Mouse (Mus musculus) embryonic stem cell, embryonic (primary cell): ENCODE measurements around the gene Cox14.

ENCODE experiments used
- CTCF ChIA-PET, 4 experiments: fragments of 300-600 bp in 2 of 4; fragments of 350-600 bp in 2 of 4; sonication (Branson Sonifier 250); formaldehyde crosslinking; loops; one replicate each; lab custom pipeline; 2022; ENCODE audit warnings: inconsistent platforms in 2 of 4; lab: Charles Lee
- POLR2A ChIA-PET, 4 experiments: fragments of 300-600 bp in 2 of 4; fragments of 350-600 bp in 2 of 4; sonication (Branson Sonifier 250); formaldehyde crosslinking; loops; one replicate each; lab custom pipeline; 2022; ENCODE audit warnings: antibody characterized with exemption in 4 of 4, inconsistent platforms in 1 of 4; lab: Charles Lee

The Cox14 gene

GRCm38 (mm10) chr15:99725341-99726155 lies at the start of gene Cox14:
Gene Cox14, plus strand, starts transcription at chr15:99725618.
- POLR2A ChIA-PET: interaction anchor here (0.6 to 8.3 kb wide), 99 partner anchors 8 to 910 kb away, joined by 3 to 118 read pairs (median 5); partner anchors contain the start of genes Gm17349 (in 3 of the 4), Lima1 (in 2 of the 4), Racgap1 (in 2 of the 4) and Smarcd1 (in 2 of the 4)
- CTCF ChIA-PET: interaction anchor here (0.5 to 5.4 kb wide), 117 partner anchors 8 to 1911 kb away, joined by 3 to 131 read pairs (median 5); partner anchors contain the start of genes Gm17349 (in 4 of the 4), Gpd1 (in 2 of the 4), Racgap1 (in 2 of the 4) and Aqp6 (in 1 of the 4)

GRCm38 (mm10) chr15:99677089-99677488 lies 48.3 kb upstream of the Cox14 start:
- POLR2A ChIA-PET: interaction anchor here (0.6 to 3.9 kb wide), 19 partner anchors 8 to 1650 kb away, joined by 3 to 43 read pairs (median 6); partner anchors contain the start of genes Cox14 (in 2 of the 4), Gm17349 (in 1 of the 4) and Racgap1 (in 1 of the 4)
- CTCF ChIA-PET: interaction anchor here (0.6 to 8.1 kb wide), 31 partner anchors 8 to 890 kb away, joined by 3 to 88 read pairs (median 9); partner anchors contain the start of genes Cox14 (in 3 of the 4), Gm17349 (in 2 of the 4), Asic1 (in 1 of the 4) and Racgap1 (in 1 of the 4)

- ChIA-PET CTCF (interaction anchor here (0.5 to 8.1 kb wide), 138 partner anchors 8 to 1896 kb away, joined by 3 to 88 read pairs (median 4); partner anchors contain the start of genes Cox14 (in 4 of the 4), Gm17349 (in 3 of the 4), Racgap1 (in 3 of the 4) and Aqp6 (in 1 of the 4)), POLR2A (interaction anchor here (0.6 to 3.9 kb wide), 113 partner anchors 8 to 1714 kb away, joined by 3 to 43 read pairs (median 4); partner anchors contain the start of genes Gm17349 (in 3 of the 4), Racgap1 (in 3 of the 4), Aqp6 (in 2 of the 4) and Cox14 (in 2 of the 4))
These were observed 47.2 kb upstream of the Cox14 start for GRCm38 (mm10) chr15:99678063-99678800.

GRCm38 (mm10) chr15:99679008-99679407 lies 46.4 kb upstream of the Cox14 start:
- ChIA-PET CTCF (interaction anchor here (0.5 to 8.1 kb wide), 103 partner anchors 8 to 1897 kb away, joined by 3 to 88 read pairs (median 5); partner anchors contain the start of genes Cox14 (in 4 of the 4), Gm17349 (in 3 of the 4), Racgap1 (in 3 of the 4) and Aqp6 (in 1 of the 4)), POLR2A (interaction anchor here (0.6 to 3.9 kb wide), 102 partner anchors 9 to 824 kb away, joined by 3 to 43 read pairs (median 4); partner anchors contain the start of genes Gm17349 (in 3 of the 4), Aqp6 (in 2 of the 4), Cox14 (in 2 of the 4) and Racgap1 (in 2 of the 4))

- CTCF ChIA-PET: interaction anchor here in 3 of 4 experiments (0.5 to 12.4 kb wide), 22 partner anchors 9 to 224 kb away, joined by 3 to 85 read pairs (median 4); partner anchors contain the start of gene Cox14 (in 2 of the 3)
- POLR2A ChIA-PET: interaction anchor here (0.5 to 2.8 kb wide), 12 partner anchors 8 to 289 kb away, joined by 3 to 9 read pairs (median 5); partner anchors contain the start of genes Cox14 (in 1 of the 4), Gm17349 (in 1 of the 4), Racgap1 (in 1 of the 4) and Smarcd1 (in 1 of the 4)
These were observed 42.5 kb upstream of the Cox14 start for GRCm38 (mm10) chr15:99682880-99683279.

GRCm38 (mm10) chr15:99684156-99684555 lies 41.3 kb upstream of the Cox14 start:
- POLR2A ChIA-PET: interaction anchor here in 3 of 4 experiments (0.6 to 3.1 kb wide), 14 partner anchors 8 to 353 kb away, joined by 3 to 9 read pairs (median 3); partner anchors contain the start of gene Racgap1 (in 1 of the 3)
- CTCF ChIA-PET: interaction anchor here (0.6 to 12.4 kb wide), 14 partner anchors 11 to 554 kb away, joined by 3 to 85 read pairs (median 4); partner anchors contain the start of gene Cox14 (in 2 of the 4)

- ChIA-PET POLR2A (interaction anchor here in 3 of 4 experiments (0.5 to 5.5 kb wide), 18 partner anchors 9 to 216 kb away, joined by 3 to 43 read pairs (median 4); partner anchors contain the start of genes Cox14 (in 2 of the 3), Gm17349 (in 1 of the 3) and Racgap1 (in 1 of the 3)), CTCF (interaction anchor here (0.5 to 12.4 kb wide), 69 partner anchors 8 to 1464 kb away, joined by 3 to 85 read pairs (median 5); partner anchors contain the start of genes Cox14 (in 3 of the 4), Gm17349 (in 2 of the 4), Racgap1 (in 2 of the 4) and Gpd1 (in 1 of the 4))
These were observed 36.7 kb upstream of the Cox14 start for GRCm38 (mm10) chr15:99688712-99689111.

GRCm38 (mm10) chr15:99690924-99691323 lies 34.5 kb upstream of the Cox14 start:
- ChIA-PET CTCF (interaction anchor here (0.6 to 12.4 kb wide), 18 partner anchors 9 to 1924 kb away, joined by 3 to 85 read pairs (median 8); partner anchors contain the start of genes Cox14 (in 2 of the 4) and Gm17349 (in 1 of the 4)), POLR2A (interaction anchor here in 3 of 4 experiments (0.5 to 5.5 kb wide), 17 partner anchors 8 to 1219 kb away, joined by 3 to 43 read pairs (median 4); partner anchors contain the start of gene Gm17349 (in 1 of the 3))

GRCm38 (mm10) chr15:99691976-99692375 lies 33.4 kb upstream of the Cox14 start:
- ChIA-PET POLR2A (interaction anchor here in 2 of 4 experiments (0.7 to 5.5 kb wide), 14 partner anchors 9 to 223 kb away, joined by 3 to 43 read pairs (median 4); partner anchors contain the start of gene Gm17349 (in 1 of the 2)), CTCF (interaction anchor here (0.6 to 12.4 kb wide), 15 partner anchors 10 to 219 kb away, joined by 3 to 85 read pairs (median 5); partner anchors contain the start of genes Gm17349 (in 2 of the 4) and Cox14 (in 1 of the 4))

GRCm38 (mm10) chr15:99697309-99697708 lies 28.1 kb upstream of the Cox14 start:
- ChIA-PET CTCF (interaction anchor here (0.5 to 1.5 kb wide), 15 partner anchors 8 to 200 kb away, joined by 3 to 11 read pairs (median 5); partner anchors contain the start of genes Asic1 (in 1 of the 4), Cox14 (in 1 of the 4) and Gm17349 (in 1 of the 4)), POLR2A (interaction anchor here in 2 of 4 experiments (0.6 to 1.7 kb wide), 5 partner anchors 8 to 74 kb away, joined by 4 to 5 read pairs (median 5); partner anchors contain the start of gene Gm17349 (in 2 of the 2))

GRCm38 (mm10) chr15:99698533-99699085 lies 26.8 kb upstream of the Cox14 start:
- CTCF ChIA-PET: interaction anchor here in 3 of 4 experiments (0.8 to 1.1 kb wide), 3 partner anchors 10 to 103 kb away, joined by 3 to 4 read pairs (median 3); no protein-coding TSS in a partner anchor
- POLR2A ChIA-PET: interaction anchor here in 2 of 4 experiments (0.7 to 1.0 kb wide), 2 partner anchors 9 kb away, joined by 3 read pairs; no protein-coding TSS in a partner anchor

- POLR2A ChIA-PET: interaction anchor here in 2 of 4 experiments (0.7 to 10.1 kb wide), 10 partner anchors 7 to 162 kb away, joined by 3 to 90 read pairs (median 4); partner anchors contain the start of gene Gpd1 (in 1 of the 2)
- CTCF ChIA-PET: interaction anchor here in 3 of 4 experiments (1.0 to 4.0 kb wide), 7 partner anchors 11 to 104 kb away, joined by 3 to 16 read pairs (median 5); partner anchors contain the start of genes Asic1 (in 1 of the 3) and Cox14 (in 1 of the 3)
These were observed 25.7 kb upstream of the Cox14 start for GRCm38 (mm10) chr15:99699715-99700114.

- ChIA-PET CTCF (interaction anchor here in 3 of 4 experiments (0.6 to 4.0 kb wide), 9 partner anchors 12 to 285 kb away, joined by 3 to 16 read pairs (median 4); partner anchors contain the start of genes Asic1 (in 1 of the 3) and Cox14 (in 1 of the 3)), POLR2A (interaction anchor here in 2 of 4 experiments (0.6 to 10.1 kb wide), 14 partner anchors 8 to 819 kb away, joined by 3 to 118 read pairs (median 4); partner anchors contain the start of genes Cox14 (in 1 of the 2), Gpd1 (in 1 of the 2) and Racgap1 (in 1 of the 2))
These were observed 25.0 kb upstream of the Cox14 start for GRCm38 (mm10) chr15:99700219-99701106.

- ChIA-PET CTCF (interaction anchor here in 2 of 4 experiments (1.0 to 4.0 kb wide), 5 partner anchors 10 to 24 kb away, joined by 3 to 16 read pairs (median 4); partner anchors contain the start of gene Cox14 (in 1 of the 2)), POLR2A (interaction anchor here in 2 of 4 experiments (0.6 to 10.1 kb wide), 6 partner anchors 11 to 266 kb away, joined by 3 to 118 read pairs (median 10); partner anchors contain the start of genes Cox14 (in 1 of the 2) and Gpd1 (in 1 of the 2))
These were observed 23.8 kb upstream of the Cox14 start for GRCm38 (mm10) chr15:99701640-99701998.
